ENCODE assay signal across 14 mouse cellular contexts in the genomic region with DNA sequence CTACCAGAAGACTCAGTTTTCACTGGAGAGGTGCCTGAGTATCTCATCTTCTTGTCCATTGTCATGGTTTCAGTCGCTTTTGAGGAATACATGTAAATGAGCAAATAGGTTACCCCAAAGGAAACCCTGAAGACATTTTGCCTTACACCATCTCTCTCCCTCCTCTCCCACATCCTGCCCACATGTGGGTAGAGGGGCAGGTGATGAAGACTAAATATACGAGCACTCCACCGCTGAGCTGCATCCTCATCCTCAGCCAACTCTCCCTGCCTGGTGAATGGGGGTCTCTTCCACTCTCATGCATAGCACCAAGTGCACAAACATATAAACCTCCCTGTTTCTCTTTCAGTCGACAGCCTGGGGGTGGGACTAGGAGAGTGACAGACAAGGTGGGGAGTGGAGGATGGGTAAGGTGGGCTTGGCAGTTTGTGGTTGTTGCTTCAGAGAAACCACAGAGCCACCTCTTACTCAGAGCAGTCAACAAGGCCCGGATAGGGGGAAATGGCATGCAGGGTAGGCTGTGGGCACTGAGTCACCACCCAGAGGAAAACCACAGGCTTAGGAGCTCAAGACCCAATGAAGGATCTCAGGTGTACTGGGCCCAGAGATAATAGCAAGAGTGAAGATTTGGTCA.
DNase-seq lines count a peak whose midpoint lies in the region; ATAC-seq and TF ChIP-seq lines count a peak whose summit lies in the region.
"Had no signal": no experiment of that assay in that cellular context is flagged by ENCODE, and none has a peak within 500 bp of the region (broad histone marks: within the 10 kb centered on the region; RNA-seq: fewer than 3 reads in every experiment).

No protein-coding gene starts in this region.

- TF ChIP-seq CTCF in CH12.LX (conservative IDR thresholded peaks at IDR 0.05 in 1 of 2, IDR thresholded peaks at IDR 0.05 in 1 of 2; ENCODE audit: low read depth in 2 of 2, low read length in 2 of 2), result no peak

- TF ChIP-seq POLR2A in CH12.LX (IDR thresholded peaks at IDR 0.05; ENCODE audit: low read depth, low read length), result no peak

- H3K4me1 ChIP-seq in CH12.LX (ENCODE audit: control insufficient read depth in 1 of 2, insufficient read depth in 2 of 2), result peaks cover 19 to 28% of the 10 kb centered on the region in 2 experiments
- no peaks in the 10 kb centered on the region for H3K4me1 ChIP-seq in midbrain, embryonic 11.5 days (ENCODE audit: control insufficient read depth, insufficient read depth, low read length)
- H3K4me1 ChIP-seq: lung, embryonic 15.5 days; neural tube, embryonic 13.5 days had no signal

- WGBS in midbrain, embryonic 11.5 days, result 87% methylated on average over 5 of the region's 5 CpGs

- TF ChIP-seq EP300 in CH12.LX (IDR thresholded peaks at IDR 0.05; ENCODE audit: low read length), result peak; percentile 62

- no peak for TF ChIP-seq RAD21 in CH12.LX (IDR thresholded peaks at IDR 0.05; ENCODE audit: low read depth, low read length)

- no peak overlapping the region for H3K27ac ChIP-seq in CH12.LX (ENCODE audit: insufficient read depth, low read depth)
- H3K27ac ChIP-seq in midbrain, embryonic 11.5 days (ENCODE audit: low read depth, low read length), result no peak overlapping the region
- H3K27ac ChIP-seq: lung, embryonic 15.5 days; neural tube, embryonic 13.5 days had no signal

- H3K36me3 ChIP-seq in CH12.LX (replicated peaks in 1 of 2; ENCODE audit: control insufficient read depth in 1 of 2, insufficient read depth in 1 of 2, low read length in 1 of 2), result no peaks in the 10 kb centered on the region
- H3K36me3 ChIP-seq in midbrain, embryonic 11.5 days (ENCODE audit: control insufficient read depth, insufficient read depth, low read length), result no peaks in the 10 kb centered on the region
- H3K36me3 ChIP-seq: lung, embryonic 15.5 days; neural tube, embryonic 13.5 days had no signal

- H3K4me2 ChIP-seq in CH12.LX (ENCODE audit: insufficient read depth, low read depth, poor library complexity, severe bottlenecking), result no peak overlapping the region
- H3K4me2 ChIP-seq in midbrain, embryonic 11.5 days, result no peak overlapping the region
- H3K4me2 ChIP-seq: lung, embryonic 15.5 days; neural tube, embryonic 13.5 days had no signal

- in situ Hi-C loops in CH12.LX (cut with MboI; ENCODE audit: low pct_ligation_motif_present, low pct_unique_long_range_greater_than_20kb, low sequenced_read_pairs), result loop anchor here (5.0 kb wide), 1 partner anchor 77 kb away; the partner anchor contains the start of gene 1700017B05Rik

- no peaks in the 10 kb centered on the region for H3K79me2 ChIP-seq in CH12.LX (replicated peaks; ENCODE audit: control insufficient read depth, extremely low read depth, insufficient read depth, poor library complexity, severe bottlenecking)

- H3K9ac ChIP-seq in CH12.LX (ENCODE audit: insufficient read depth, low read depth), result no peak overlapping the region
- no peak overlapping the region for H3K9ac ChIP-seq in midbrain, embryonic 11.5 days (ENCODE audit: low read length)
- H3K9ac ChIP-seq: lung, embryonic 15.5 days; neural tube, embryonic 13.5 days had no signal

- DNase-seq in B cell, adult 2 months, result peak; percentile 5 to 29
- peak; percentile 71 for DNase-seq in CH12.LX (ENCODE audit: extremely low read depth)
- peak; percentile 93 for DNase-seq in induced T-regulatory cell, adult 2 months (ENCODE audit: low read depth)
- peak; percentile 12 to 23 for DNase-seq in spleen, adult 18-20 months
- no peak for DNase-seq in adrenal gland, postnatal 14 days
- DNase-seq in kidney, adult 8-10 months, result no peak
- DNase-seq in midbrain, embryonic 11.5 days (ENCODE audit: low spot score, missing footprints), result no peak
- DNase-seq: embryo, embryonic 11 days; kidney, postnatal 4 days; right cerebral cortex, postnatal 14 days had no signal

- no peak overlapping the region for H3K4me3 ChIP-seq in CH12.LX (replicated peaks in 1 of 3; ENCODE audit: low read depth in 2 of 3, low read length in 2 of 3, poor library complexity in 1 of 3)
- no peak overlapping the region for H3K4me3 ChIP-seq in midbrain, embryonic 11.5 days (ENCODE audit: low read depth, low read length)
- H3K4me3 ChIP-seq: lung, embryonic 15.5 days; neural tube, embryonic 13.5 days had no signal

- ATAC-seq in erythroid progenitor cell, adult 5-6 weeks (replicated peaks; ENCODE audit: low FRiP score, poor library complexity, severe bottlenecking), result no peak
- no peak for ATAC-seq in midbrain, embryonic 11.5 days (ENCODE audit: low FRiP score)
- ATAC-seq: forebrain, embryonic 14.5 days had no signal

- peaks cover 20% of the 10 kb centered on the region for H3K9me3 ChIP-seq in CH12.LX (replicated peaks; ENCODE audit: low read length)
- H3K9me3 ChIP-seq in midbrain, embryonic 11.5 days (ENCODE audit: control insufficient read depth, low read length), result no peaks in the 10 kb centered on the region
- H3K9me3 ChIP-seq: lung, embryonic 15.5 days had no signal

- dilution Hi-C loops in CH12.LX (cut with MboI; ENCODE audit: extremely low pct_ligation_motif_present, extremely low pct_unique_long_range_greater_than_20kb, low sequenced_read_pairs), result no loop called here

- H3K27me3 ChIP-seq in CH12.LX (replicated peaks), result no peaks in the 10 kb centered on the region
- no peaks in the 10 kb centered on the region for H3K27me3 ChIP-seq in midbrain, embryonic 11.5 days (ENCODE audit: control insufficient read depth, insufficient read depth, low read length)
- H3K27me3 ChIP-seq: lung, embryonic 15.5 days; neural tube, embryonic 13.5 days had no signal

TF ChIP-seq in CH12.LX, 34 proteins besides CTCF, POLR2A, EP300 and RAD21:
- TF ChIP-seq UBTF (IDR thresholded peaks at IDR 0.05; ENCODE audit: low read depth, low read length) (no peak), SMC3 (IDR thresholded peaks at IDR 0.05; ENCODE audit: low read depth, low read length) (no peak), ZC3H11A (IDR thresholded peaks at IDR 0.05; ENCODE audit: low read depth, low read length) (no peak), MXI1 (IDR thresholded peaks at IDR 0.05; ENCODE audit: low read depth, low read length) (no peak), KAT2A (IDR thresholded peaks at IDR 0.05; ENCODE audit: insufficient replicate concordance, low read length) (no peak), MEF2A (IDR thresholded peaks at IDR 0.05; ENCODE audit: borderline replicate concordance, low read depth, low read length) (peak; percentile 33; the same call in 1 of the 2 replicates), USF1 (IDR thresholded peaks at IDR 0.05; ENCODE audit: low read depth, low read length) (no peak), ZKSCAN1 (IDR thresholded peaks at IDR 0.05; ENCODE audit: borderline replicate concordance, low read depth, low read length) (no peak), CHD2 (IDR thresholded peaks at IDR 0.05; ENCODE audit: low read length) (peak; percentile 72), HCFC1 (IDR thresholded peaks at IDR 0.05; ENCODE audit: low read depth, low read length) (no peak), NELFE (IDR thresholded peaks at IDR 0.05; ENCODE audit: low read depth, low read length) (no peak), BHLHE40 (IDR thresholded peaks at IDR 0.05; ENCODE audit: low read depth, low read length) (peak; percentile 46; the same call in 1 of the 2 replicates), ELF1 (IDR thresholded peaks at IDR 0.05; ENCODE audit: low read depth, low read length) (peak; percentile 28; the same call in 1 of the 2 replicates), ETS1 (conservative IDR thresholded peaks at IDR 0.05; ENCODE audit: low read depth, low read length) (peak; percentile 42; the same call in 1 of the 2 replicates), MAX (IDR thresholded peaks at IDR 0.05; ENCODE audit: low read length) (0 out of 2 replicates have a peak, but pooled peaks have one; percentile 18), TCF12 (IDR thresholded peaks at IDR 0.05; ENCODE audit: low read depth, low read length) (peak; percentile 43; the same call in 1 of the 2 replicates)

Comparison
In these comparisons a context has a peak if more than half of its experiments do, and no peak if none do; other contexts are left out.
1. DNase-seq: peak in B cell, adult 2 months (2 of 2), CH12.LX (single experiment), induced T-regulatory cell, adult 2 months (single experiment) and spleen, adult 18-20 months (2 of 2); none in adrenal gland, postnatal 14 days (single experiment), kidney, adult 8-10 months (0 of 2) and midbrain, embryonic 11.5 days (single experiment).